8 mouse cellular contexts compared by ENCODE assay signal in genomic region chr11:43348571-43348970, GRCm38 (mm10).
DNase-seq lines count a peak whose midpoint lies in the region; ATAC-seq lines count a peak whose summit lies in the region.

No protein-coding gene starts in this region.

- WGBS in limb, embryonic 11.5 days, result 20% methylated on average over 4 of the region's 4 CpGs
- 31% methylated on average over 4 of the region's 4 CpGs for WGBS in neural tube, embryonic 11.5 days

- ATAC-seq in limb, embryonic 11.5 days (ENCODE audit: insufficient number of reproducible peaks, low FRiP score, low TSS enrichment, low read depth), result no peak
- peak; percentile 60; the same call in 1 of the 2 replicates for ATAC-seq in neural tube, embryonic 11.5 days (ENCODE audit: insufficient read depth, low FRiP score, low TSS enrichment)

- H3K9me3 ChIP-seq in limb, embryonic 11.5 days (ENCODE audit: control insufficient read depth, low read length), result no peaks in the 10 kb centered on the region
- no peaks in the 10 kb centered on the region for H3K9me3 ChIP-seq in neural tube, embryonic 11.5 days (ENCODE audit: control insufficient read depth, low read length)

- H3K9ac ChIP-seq in limb, embryonic 11.5 days (ENCODE audit: low read length), result no peak overlapping the region
- no peak overlapping the region for H3K9ac ChIP-seq in neural tube, embryonic 11.5 days (ENCODE audit: low read length)

- H3K36me3 ChIP-seq in limb, embryonic 11.5 days (ENCODE audit: control insufficient read depth, insufficient read depth, low read length), result no peaks in the 10 kb centered on the region
- H3K36me3 ChIP-seq in neural tube, embryonic 11.5 days (ENCODE audit: control insufficient read depth, insufficient read depth, low read length), result no peaks in the 10 kb centered on the region
- H3K36me3 ChIP-seq in splenic B cell, adult 2 months (ENCODE audit: control insufficient read depth, insufficient read depth, low read length, poor library complexity, severe bottlenecking), result no peaks in the 10 kb centered on the region

- DNase-seq in 416B (ENCODE audit: low read depth), result peak; percentile 73
- DNase-seq in adrenal gland, adult 18-20 months (ENCODE audit: low spot score in 2 of 2), result peak; percentile 79 to 83
- DNase-seq in embryo, embryonic 10 days (ENCODE audit: low spot score), result peak; percentile 83
- DNase-seq in gastrocnemius, postnatal 36 days, result peak; percentile 57 to 67
- DNase-seq in kidney, adult 9 months, result peak; percentile 84
- DNase-seq in limb, embryonic 11.5 days (ENCODE audit: low spot score), result peak; percentile 90
- DNase-seq in neural tube, embryonic 11.5 days (ENCODE audit: low spot score), result peak; percentile 85
- peak; percentile 85 for DNase-seq in splenic B cell, adult 2 months (ENCODE audit: low read depth, low spot score)

- no peaks in the 10 kb centered on the region for H3K27me3 ChIP-seq in limb, embryonic 11.5 days (ENCODE audit: control insufficient read depth, insufficient read depth, low read length)
- no peaks in the 10 kb centered on the region for H3K27me3 ChIP-seq in neural tube, embryonic 11.5 days (ENCODE audit: control insufficient read depth, insufficient read depth, low read length)
- no peaks in the 10 kb centered on the region for H3K27me3 ChIP-seq in splenic B cell, adult 2 months (ENCODE audit: control insufficient read depth, insufficient read depth, low read length, poor library complexity, severe bottlenecking)

- no peak overlapping the region for H3K4me2 ChIP-seq in limb, embryonic 11.5 days (ENCODE audit: low read depth, severe bottlenecking)
- no peak overlapping the region for H3K4me2 ChIP-seq in neural tube, embryonic 11.5 days (ENCODE audit: low read depth)

- H3K4me3 ChIP-seq in limb, embryonic 11.5 days (ENCODE audit: low read depth, low read length), result no peak overlapping the region
- no peak overlapping the region for H3K4me3 ChIP-seq in neural tube, embryonic 11.5 days (ENCODE audit: low read depth, low read length)

- H3K27ac ChIP-seq in limb, embryonic 11.5 days (replicated peaks; ENCODE audit: low read depth, low read length), result no peak overlapping the region
- no peak overlapping the region for H3K27ac ChIP-seq in neural tube, embryonic 11.5 days (ENCODE audit: low read depth, low read length)

- intact Hi-C loops in gastrocnemius, postnatal 36 days (cut with DNase I), result no loop called here

- no peaks in the 10 kb centered on the region for H3K4me1 ChIP-seq in limb, embryonic 11.5 days (ENCODE audit: control insufficient read depth, insufficient read depth, low read length)
- no peaks in the 10 kb centered on the region for H3K4me1 ChIP-seq in neural tube, embryonic 11.5 days (ENCODE audit: control insufficient read depth, insufficient read depth, low read length)
